In genomic region chr19:4162646-4163542, GRCm38 (mm10) we compare ENCODE assay signal across 8 mouse cellular contexts. TPM values are rescaled to one million over a fixed set of nuclear protein-coding genes. Genes with fewer than 3 reads are reported as not detected.
DNase-seq lines count a peak whose midpoint lies in the region; ATAC-seq and TF ChIP-seq lines count a peak whose summit lies in the region.

TSS of gene Rps6kb2 (minus strand) at chr19:4163354.

- 8% methylated on average over 42 of the region's 42 CpGs for WGBS in bone marrow, adult 2 months
- 7% methylated on average over 42 of the region's 42 CpGs for WGBS in embryonic facial prominence, embryonic 15.5 days
- WGBS in kidney, embryonic 14.5 days, result 6% methylated on average over 42 of the region's 42 CpGs
- 6% methylated on average over 42 of the region's 42 CpGs for WGBS in limb, embryonic 15.5 days

- DNase-seq in 416B (ENCODE audit: low read depth), result peak; percentile 98
- DNase-seq in heart, adult 9 months (ENCODE audit: low spot score in 2 of 2), result peak; percentile 97
- peak; percentile 83 to 91 for DNase-seq in monocyte, adult 2 months (ENCODE audit: low read depth in 1 of 2, low spot score in 2 of 2)
- DNase-seq in spleen, postnatal 36 days (ENCODE audit: low spot score in 2 of 2), result peak; percentile 94 to 95

- peak within 1 kb of the TSS; percentile 66 for H3K9ac ChIP-seq in embryonic facial prominence, embryonic 15.5 days
- H3K9ac ChIP-seq in kidney, embryonic 14.5 days (ENCODE audit: low read depth, low read length), result peak within 1 kb of the TSS; percentile 77
- peak within 1 kb of the TSS; percentile 73 for H3K9ac ChIP-seq in limb, embryonic 15.5 days

- no peaks in the 10 kb centered on the region; the same call in 1 of the 2 replicates for H3K4me1 ChIP-seq in bone marrow, adult 2 months (ENCODE audit: control insufficient read depth, insufficient read depth, low read length)
- H3K4me1 ChIP-seq in embryonic facial prominence, embryonic 15.5 days, result peaks cover 12% of the 10 kb centered on the region
- H3K4me1 ChIP-seq in kidney, embryonic 14.5 days (ENCODE audit: control insufficient read depth, insufficient read depth, low read length), result peaks cover 11% of the 10 kb centered on the region
- peaks cover 16% of the 10 kb centered on the region for H3K4me1 ChIP-seq in limb, embryonic 15.5 days

- peak within 1 kb of the TSS; percentile 0; the same call in 1 of the 2 replicates for H3K27ac ChIP-seq in bone marrow, adult 2 months (ENCODE audit: control insufficient read depth, insufficient read depth, low read depth, low read length, poor library complexity)
- H3K27ac ChIP-seq in embryonic facial prominence, embryonic 15.5 days (replicated peaks), result peak within 1 kb of the TSS; percentile 70
- H3K27ac ChIP-seq in kidney, embryonic 14.5 days (ENCODE audit: low read depth, low read length), result peak within 1 kb of the TSS; percentile 24; the same call in 1 of the 2 replicates
- H3K27ac ChIP-seq in limb, embryonic 15.5 days, result peak within 1 kb of the TSS; percentile 75

- peak; percentile 43; the same call in 1 of the 2 replicates for TF ChIP-seq POLR2A in bone marrow, adult 2 months (IDR thresholded peaks at IDR 0.05; ENCODE audit: borderline replicate concordance, control insufficient read depth, low read depth, low read length)

- TF ChIP-seq CTCF in bone marrow, adult 2 months (IDR thresholded peaks at IDR 0.05; ENCODE audit: control insufficient read depth, insufficient read depth, low read length), result no peak

- H3K9me3 ChIP-seq in embryonic facial prominence, embryonic 15.5 days (replicated peaks), result no peaks in the 10 kb centered on the region
- H3K9me3 ChIP-seq in kidney, embryonic 14.5 days (ENCODE audit: control insufficient read depth, low read length), result no peaks in the 10 kb centered on the region
- no peaks in the 10 kb centered on the region for H3K9me3 ChIP-seq in limb, embryonic 15.5 days

- peak within 1 kb of the TSS; percentile 88 for H3K4me2 ChIP-seq in embryonic facial prominence, embryonic 15.5 days (replicated peaks)
- peak within 1 kb of the TSS; percentile 88 for H3K4me2 ChIP-seq in kidney, embryonic 14.5 days (replicated peaks; ENCODE audit: low read depth, low read length)
- peak within 1 kb of the TSS; percentile 85 for H3K4me2 ChIP-seq in limb, embryonic 15.5 days

- ATAC-seq in embryonic facial prominence, embryonic 15.5 days (ENCODE audit: insufficient number of reproducible peaks, low FRiP score, low TSS enrichment, low read depth), result peak; percentile 84
- peak; percentile 92 for ATAC-seq in kidney, embryonic 14.5 days (ENCODE audit: low FRiP score, low TSS enrichment)
- peak; percentile 85 for ATAC-seq in limb, embryonic 15.5 days (ENCODE audit: insufficient number of reproducible peaks, low FRiP score, low TSS enrichment, low read depth)

- H3K4me3 ChIP-seq in bone marrow, adult 2 months (replicated peaks; ENCODE audit: control insufficient read depth, low read depth, low read length), result peak within 1 kb of the TSS; percentile 71
- H3K4me3 ChIP-seq in embryonic facial prominence, embryonic 15.5 days (replicated peaks), result peak within 1 kb of the TSS; percentile 77
- H3K4me3 ChIP-seq in kidney, embryonic 14.5 days (ENCODE audit: low read length), result peak within 1 kb of the TSS; percentile 79
- H3K4me3 ChIP-seq in limb, embryonic 15.5 days, result peak within 1 kb of the TSS; percentile 73

- H3K36me3 ChIP-seq in embryonic facial prominence, embryonic 15.5 days, result peaks cover 37% of the 10 kb centered on the region
- H3K36me3 ChIP-seq in kidney, embryonic 14.5 days (ENCODE audit: control insufficient read depth, insufficient read depth, low read length), result peaks cover 36% of the 10 kb centered on the region
- peaks cover 39% of the 10 kb centered on the region for H3K36me3 ChIP-seq in limb, embryonic 15.5 days

- no peaks in the 10 kb centered on the region for H3K27me3 ChIP-seq in embryonic facial prominence, embryonic 15.5 days
- H3K27me3 ChIP-seq in kidney, embryonic 14.5 days (ENCODE audit: control insufficient read depth, insufficient read depth, low read length), result no peaks in the 10 kb centered on the region
- H3K27me3 ChIP-seq in limb, embryonic 15.5 days, result no peaks in the 10 kb centered on the region

RNA-seq across cellular contexts. Expression of gene Rps6kb2, which starts in this region (rescaled TPM):
- 51.8 and 86.1 TPM in 2 replicates for polyA plus RNA-seq in bone marrow, adult 2 months (2011; ENCODE audit: insufficient read depth, insufficient read length, low replicate concordance, missing spikeins)
- polyA plus RNA-seq in embryonic facial prominence, embryonic 15.5 days (2015; fragmentation: Nextera tagmentation; extraction: Ambion mirVana), result 66.2 and 70.4 TPM in 2 replicates
- 33.4 and 42.0 TPM in 2 replicates for polyA plus RNA-seq in kidney, embryonic 14.5 days (2014; fragmentation: Nextera tagmentation; extraction: Ambion mirVana)
- 68.8 and 79.3 TPM in 2 replicates for polyA plus RNA-seq in limb, embryonic 15.5 days (2015; fragmentation: Nextera tagmentation; extraction: Ambion mirVana)

Comparison
In these comparisons a context has a peak if more than half of its experiments do, and no peak if none do; other contexts are left out.
1. Peak in every context shown above with its lines: DNase-seq, ATAC-seq, H3K4me3 ChIP-seq and H3K27ac ChIP-seq.
2. H3K27ac ChIP-seq: peak in every context shown above with its lines; median percentile 75 in limb, embryonic 15.5 days; 70 in embryonic facial prominence, embryonic 15.5 days; 24 in kidney, embryonic 14.5 days; 0 in bone marrow, adult 2 months.